Mouse (Mus musculus) embryonic facial prominence, embryonic 13.5 days (tissue): ENCODE results near the gene Htr2c. TPM values are rescaled to one million over a fixed set of nuclear protein-coding genes. Genes with fewer than 3 reads are reported as not detected.

Source experiments
- ATAC-seq: fragments of 200-750 bp; cut with Nextera tagmentation; 2 replicates; pipeline ENCODE4 v1.8.0; 2017; ENCODE audit warnings: low read depth; ENCODE audit not compliant: insufficient number of reproducible peaks, insufficient read depth, low FRiP score, low TSS enrichment
- H3K27ac ChIP-seq: fragments of 300-500 bp; sonication (generic); 2 replicates; pipeline ENCODE4 v1.5.1; 2015; ENCODE audit warnings: moderate library complexity, mild to moderate bottlenecking, inconsistent platforms
- H3K27me3 ChIP-seq: fragments of 300-500 bp; sonication (generic); 2 replicates; pipeline ENCODE4 v1.6.1; 2015; ENCODE audit warnings: mild to moderate bottlenecking, inconsistent platforms
- H3K36me3 ChIP-seq: fragments of 300-500 bp; sonication (generic); 2 replicates; pipeline ENCODE4 v1.6.1; 2015; ENCODE audit warnings: mild to moderate bottlenecking, inconsistent platforms
- H3K4me1 ChIP-seq: fragments of 300-500 bp; sonication (generic); 2 replicates; pipeline ENCODE4 v1.6.1; 2015; ENCODE audit warnings: inconsistent platforms
- H3K4me2 ChIP-seq: fragments of 300-500 bp; sonication (generic); 2 replicates; pipeline ENCODE4 v1.6.1; 2015; ENCODE audit warnings: moderate library complexity, mild to moderate bottlenecking, inconsistent platforms
- H3K4me3 ChIP-seq: fragments of 300-500 bp; sonication (generic); 2 replicates; pipeline ENCODE4 v1.5.1; 2015; ENCODE audit warnings: mild to moderate bottlenecking, inconsistent platforms
- H3K9ac ChIP-seq: fragments of 300-500 bp; sonication (generic); 2 replicates; pipeline ENCODE4 v1.6.1; 2015; ENCODE audit warnings: mild to moderate bottlenecking, inconsistent platforms
- H3K9me3 ChIP-seq: fragments of 300-500 bp; sonication (generic); 2 replicates; pipeline ENCODE4 v1.6.1; 2016; ENCODE audit warnings: inconsistent platforms
- WGBS: fragments of 180-500 bp; shearing (Covaris S2); methylation state at CpG from one replicate; pipeline ENCODE4 v1.1.7; 2015; ENCODE audit warnings: mixed read lengths; 5-methylcytosine and 5-hydroxymethylcytosine counted together
- microRNA counts: library from miRNA; unstranded; fragments of <30 nt; microRNA quantifications from one replicate; lab custom pipeline; 2016
- microRNA-seq: library from miRNA; unstranded; fragments of <30 nt; microRNA quantifications from one replicate; pipeline ENCODE4, GENCODE M21; 2016
- polyA plus RNA-seq: library from polyadenylated mRNA; unstranded; fragments of >200 nt; fragmentation: Nextera tagmentation; extraction: Ambion mirVana; gene quantifications from 2 replicates; pipeline ENCODE4 v1.2.1, GENCODE M21; 2015

The Htr2c gene
- polyA plus RNA-seq, 1 experiment from 2014 or later = 0.22 TPM

- ATAC-seq = no peak
- H3K4me3 ChIP-seq = no peak overlapping the region
- no peaks in the 10 kb centered on the region for H3K4me1 ChIP-seq
- H3K36me3 ChIP-seq = no peaks in the 10 kb centered on the region
- no peak overlapping the region for H3K4me2 ChIP-seq
- no peaks in the 10 kb centered on the region for H3K9me3 ChIP-seq
- H3K27ac ChIP-seq = no peak overlapping the region
- no peaks in the 10 kb centered on the region for H3K27me3 ChIP-seq
- no peak overlapping the region for H3K9ac ChIP-seq
Measured at GRCm38 (mm10) chrX:147215251-147215650, 252.9 kb downstream of the Htr2c start.

- Histone ChIP-seq H3K4me2 (no peak overlapping the region), H3K9me3 (no peaks in the 10 kb centered on the region), H3K4me3 (no peak overlapping the region), H3K4me1 (no peaks in the 10 kb centered on the region), H3K36me3 (no peaks in the 10 kb centered on the region), H3K27ac (no peak overlapping the region), H3K9ac (no peak overlapping the region), H3K27me3 (no peaks in the 10 kb centered on the region)
- ATAC-seq = no peak
- WGBS = 35% methylated on average over 3 of the region's 3 CpGs
Measured at GRCm38 (mm10) chrX:147217382-147218013, 255.2 kb downstream of the Htr2c start.

GRCm38 (mm10) chrX:147238806-147239542 is 276.7 kb downstream of the Htr2c start:
- WGBS = 61% methylated on average over 2 of the region's 2 CpGs
- no peak for ATAC-seq

More at GRCm38 (mm10) chrX:147238806-147239542, 276.7 kb downstream of the Htr2c start:
- Histone ChIP-seq H3K9me3 (no peaks in the 10 kb centered on the region), H3K4me1 (no peaks in the 10 kb centered on the region), H3K4me3 (no peak overlapping the region), H3K27ac (no peak overlapping the region), H3K36me3 (no peaks in the 10 kb centered on the region), H3K27me3 (no peaks in the 10 kb centered on the region), H3K9ac (no peak overlapping the region), H3K4me2 (no peak overlapping the region)

MicroRNAs within 50 kb of the gene (microRNA counts, 519-probe panel; counts per million panel counts)
- microRNA mmu-miR-448 (lab: Ali Mortazavi, UCI) (2,571 counts per million, percentile 62 among the panel's probes with 10 or more counts), microRNA mmu-miR-764-3p (lab: Ali Mortazavi, UCI) (1,079 counts per million, percentile 45 among the panel's probes with 10 or more counts), microRNA mmu-miR-764-5p (lab: Ali Mortazavi, UCI) (2,487 counts per million, percentile 60 among the panel's probes with 10 or more counts)

Small RNA genes lying within 50 kb of the gene (microRNA-seq; reads per million reads assigned to microRNA genes)
- gene Gm22650 (not detected), gene Gm24627 (not detected), gene Mir1264 (3.5 reads per million, percentile 13 among the genes with 10 or more reads in this experiment), gene Mir1298 (76.7 reads per million, percentile 50 among the genes with 10 or more reads in this experiment), gene Mir1912 (not detected), gene Mir448 (8.3 reads per million, percentile 25 among the genes with 10 or more reads in this experiment), gene Mir764 (not detected)
